Mouse (Mus musculus) adrenal gland, postnatal 36 days (tissue): Measurements from ENCODE around the gene 1700019N19Rik. TPM values are rescaled to one million over a fixed set of nuclear protein-coding genes. Genes with fewer than 3 reads are reported as not detected.
A peak's percentile ranks its signal among the peaks of the same experiment; 100 is the strongest.

ENCODE experiments used
- DNase-seq, 2 experiments: peaks; one replicate each; pipeline ENCODE4 v3.0.0; 2021; ENCODE audit warnings: mixed read lengths in 1 of 2
- total RNA-seq, 2 experiments: library from RNA; stranded (reverse); gene quantifications; 2 replicates each; pipeline ENCODE4 v1.2.3; 2021

Gene 1700019N19Rik
- total RNA-seq, 2 experiments from 2014 or later, result not detected

DNA sequence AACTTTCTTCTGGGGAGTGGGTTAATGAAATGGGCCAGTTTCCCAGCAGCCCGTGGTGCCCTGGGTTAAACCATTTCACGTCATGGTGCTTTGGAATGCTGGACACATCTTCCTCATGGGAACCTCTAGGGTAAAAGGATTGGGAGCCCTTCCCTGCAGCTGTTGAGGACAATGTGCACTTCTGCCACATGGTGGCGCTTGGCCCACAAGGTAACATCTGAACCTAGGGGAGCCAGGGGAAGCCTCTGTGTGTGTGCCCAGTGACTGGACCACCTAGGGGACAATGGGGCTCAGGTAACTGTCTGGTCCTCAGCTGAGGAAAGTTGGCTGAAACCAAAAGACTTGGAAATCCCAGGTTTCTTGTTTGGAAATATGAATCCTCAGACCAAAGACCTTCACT is 12.1 kb upstream of the 1700019N19Rik start:
- DNase-seq, result peak; percentile 74 to 80

DNA sequence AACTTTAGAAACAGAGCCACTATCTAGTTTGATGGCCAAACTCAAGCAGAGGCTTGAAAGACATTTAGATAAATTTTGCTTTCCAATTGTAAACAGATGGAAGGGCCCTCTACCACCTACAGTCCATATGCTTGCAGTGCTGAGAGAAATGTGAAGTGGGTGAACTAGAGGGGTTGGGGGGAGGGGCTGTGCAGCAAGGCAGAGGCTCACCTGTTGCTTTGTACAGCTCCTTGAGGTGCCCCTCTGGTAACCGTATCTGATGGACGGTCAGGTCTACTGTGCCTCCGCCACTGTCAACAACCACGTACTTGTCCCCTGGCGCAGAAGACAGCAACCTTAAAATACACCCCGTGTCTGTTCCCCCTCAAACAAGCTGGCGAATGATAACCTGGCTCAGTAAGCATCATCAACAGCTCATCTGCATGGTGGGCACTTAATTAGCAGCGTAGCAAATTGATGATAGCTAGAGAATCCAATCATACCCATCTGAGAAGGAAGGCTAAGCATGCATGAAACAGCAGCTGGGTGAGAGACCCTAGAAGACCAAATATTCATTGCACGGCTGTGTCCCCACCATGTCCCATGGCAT is 11.0 kb upstream of the 1700019N19Rik start:
- no peak for DNase-seq

DNA sequence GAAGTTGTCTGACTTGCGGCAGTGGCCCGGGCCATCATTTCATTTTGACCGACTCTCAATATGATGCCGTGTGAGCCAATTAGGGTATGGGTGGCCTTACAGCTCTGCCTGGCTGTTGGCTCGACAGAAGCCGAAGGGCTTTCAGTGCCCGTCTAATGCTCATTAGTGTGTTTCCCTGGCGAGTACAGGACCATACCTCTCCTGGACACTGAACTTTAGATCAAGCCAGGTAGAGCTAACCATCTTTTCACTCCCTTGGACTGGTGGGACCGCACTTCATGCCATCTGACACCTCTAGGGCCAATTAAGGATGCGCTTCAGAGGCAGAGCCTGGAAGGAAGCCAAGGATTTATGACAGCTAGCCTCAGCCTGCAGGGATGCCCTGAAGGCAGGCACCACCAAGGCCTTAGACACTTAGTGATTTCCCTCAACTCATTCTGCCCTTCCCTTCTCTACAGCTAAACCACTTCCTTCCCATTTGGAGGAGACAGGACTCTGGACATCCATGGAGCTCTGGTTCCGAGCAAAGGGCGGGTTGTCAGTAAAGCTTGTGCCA is 931 bp upstream of the 1700019N19Rik start:
- no peak for DNase-seq

DNA sequence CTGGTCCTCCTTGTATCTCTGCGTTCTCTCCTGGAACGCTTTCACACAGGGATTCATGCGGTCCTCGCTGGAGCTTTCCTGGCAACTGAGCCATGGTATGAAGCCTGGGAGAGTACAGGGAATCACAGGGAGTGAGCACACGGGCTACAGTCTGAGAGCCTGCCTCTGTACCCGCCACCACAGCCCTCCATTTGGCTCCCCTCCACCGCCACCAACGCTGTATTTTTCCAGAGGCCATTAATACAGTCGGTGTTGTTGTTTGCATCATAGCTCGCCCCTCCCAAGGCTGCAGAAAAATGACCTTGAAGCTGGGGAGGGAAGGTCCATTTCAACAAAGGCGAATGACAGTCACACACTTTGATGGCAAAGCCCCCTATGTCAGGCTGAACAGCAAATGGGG is 5.1 kb downstream of the 1700019N19Rik start:
- peak; percentile 45 to 51 for DNase-seq

DNA sequence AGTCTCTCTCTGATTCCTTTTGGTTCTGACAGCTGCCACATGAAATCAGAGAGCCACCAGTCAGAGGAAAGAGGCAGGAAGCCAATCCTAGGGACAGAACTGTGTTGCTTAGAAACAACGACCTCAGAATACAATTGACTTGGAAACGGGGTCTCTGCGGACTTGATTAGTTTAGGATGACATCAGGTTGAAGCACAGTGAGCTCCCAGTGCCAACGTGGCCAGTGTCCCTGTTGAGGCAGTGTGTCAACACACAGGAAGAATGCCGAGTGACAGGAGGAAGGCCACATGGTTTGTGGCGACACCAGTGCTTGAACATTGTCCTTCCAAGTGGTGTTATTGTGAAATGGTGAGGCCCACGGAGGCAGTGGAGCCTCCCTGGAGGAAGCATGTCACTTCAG is 10.3 kb downstream of the 1700019N19Rik start:
- peak; percentile 10 to 56 for DNase-seq

DNA sequence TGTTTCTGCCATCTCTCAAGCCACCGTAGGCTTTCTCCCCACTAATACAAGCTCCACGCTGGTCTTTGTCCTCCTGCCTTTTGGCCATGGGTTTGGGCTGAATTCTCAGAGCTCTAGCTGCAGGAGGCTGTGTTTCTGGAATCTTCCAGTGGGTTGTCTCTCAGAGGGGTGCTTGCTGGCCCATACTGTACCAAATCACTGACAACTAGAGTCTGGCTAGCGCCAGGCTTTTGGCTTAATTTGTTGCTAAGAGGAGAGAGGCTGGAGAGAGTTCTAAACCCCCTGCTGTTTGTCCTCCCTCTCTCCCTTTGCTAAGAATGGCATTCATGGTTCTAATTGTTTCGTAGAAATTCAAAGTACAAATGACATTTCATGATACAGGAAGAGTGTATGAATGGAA is 12.7 kb downstream of the 1700019N19Rik start:
- DNase-seq, result no peak

DNA sequence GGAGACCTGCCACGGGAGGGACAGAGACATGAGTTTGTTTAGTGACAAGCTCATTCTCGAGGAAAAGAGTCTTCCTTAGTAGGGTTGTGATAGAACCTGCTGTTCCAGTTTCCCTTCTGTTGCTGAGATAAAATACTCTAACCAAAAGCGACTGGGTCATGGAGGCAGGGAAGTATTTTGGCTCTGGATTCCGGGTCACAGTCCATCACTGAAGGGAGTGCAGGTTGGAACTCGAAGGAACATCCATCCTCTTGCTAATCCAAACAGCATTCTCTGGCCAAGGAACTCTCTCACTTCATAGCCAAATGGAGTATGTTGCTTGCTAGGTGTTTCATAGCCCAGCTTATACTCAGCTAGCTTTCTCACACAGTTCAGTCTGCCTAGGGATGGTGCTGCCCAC is 17.8 kb downstream of the 1700019N19Rik start:
- no peak for DNase-seq

DNA sequence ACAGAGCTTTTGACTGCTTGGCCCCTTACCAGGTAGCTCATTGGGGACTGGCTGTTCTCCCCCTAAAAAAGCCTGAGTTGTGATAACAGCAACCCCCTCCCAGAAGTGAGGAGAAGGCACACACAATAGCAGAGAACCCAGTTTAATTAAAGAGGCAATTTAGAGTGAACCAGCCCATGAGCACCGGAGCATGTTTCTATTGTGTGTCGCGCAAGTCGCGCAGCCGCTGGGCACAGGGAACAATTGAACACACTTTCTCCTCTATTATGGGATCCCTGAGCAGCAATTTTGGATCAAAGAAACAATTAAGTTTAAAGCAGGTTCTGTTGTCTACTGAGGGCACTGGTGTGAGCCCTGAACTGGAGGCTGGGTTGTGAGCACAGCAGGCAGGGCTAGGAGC is 26.9 kb downstream of the 1700019N19Rik start:
- no peak for DNase-seq

DNA sequence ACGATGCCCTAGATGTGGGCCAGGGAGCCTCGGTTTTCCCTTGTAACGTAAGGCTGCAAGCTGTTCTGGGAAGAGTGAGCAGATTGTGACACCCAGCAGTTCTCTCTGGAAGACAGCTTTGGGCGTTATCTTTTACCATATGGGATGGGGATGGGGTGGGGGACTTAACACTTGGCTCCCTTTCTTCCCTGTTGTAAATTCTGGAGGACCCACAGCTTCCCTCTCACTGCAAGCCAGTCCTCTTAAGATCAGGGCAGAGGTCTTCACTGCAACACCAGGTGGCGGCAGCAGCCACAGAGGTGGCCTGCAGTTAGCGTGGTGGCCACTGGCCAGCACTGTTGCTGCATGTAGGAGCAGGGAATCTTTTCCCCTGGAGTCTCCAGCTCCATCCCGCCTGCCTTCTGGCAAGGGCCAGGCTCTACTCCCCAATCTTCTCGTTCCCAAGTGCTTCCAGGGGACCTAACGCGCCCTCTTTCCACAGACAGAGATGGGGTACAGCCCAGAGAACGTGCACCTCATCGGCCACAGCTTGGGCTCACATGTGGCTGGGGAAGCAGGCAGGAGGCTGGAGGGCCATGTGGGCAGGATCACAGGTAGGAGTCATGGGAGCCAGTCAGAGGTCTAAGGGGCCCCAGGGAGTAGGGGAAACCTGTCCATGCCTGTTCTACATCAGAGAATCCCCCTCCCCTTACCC is 31.3 kb downstream of the 1700019N19Rik start:
- peak; percentile 64 to 68 for DNase-seq

DNA sequence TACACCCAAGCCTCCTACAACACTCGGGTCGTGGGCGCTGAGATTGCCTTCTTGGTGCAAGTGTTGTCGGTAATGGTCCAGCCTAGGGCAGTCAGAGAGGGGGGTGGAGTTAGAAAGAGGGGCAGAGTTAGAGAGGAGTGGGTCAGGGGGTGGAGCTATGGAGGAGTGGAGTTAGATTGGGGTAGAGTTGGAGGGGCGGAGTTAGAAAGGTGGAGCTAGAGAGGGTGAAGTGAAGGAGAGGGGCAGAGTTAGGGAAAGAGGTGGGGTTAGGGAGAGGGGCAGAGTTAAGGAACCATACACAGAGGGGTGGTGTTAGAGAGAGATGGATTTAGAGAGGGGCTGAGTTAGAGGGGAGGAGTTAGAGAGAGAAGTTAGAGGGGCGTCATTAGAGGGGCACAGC is 31.9 kb downstream of the 1700019N19Rik start:
- no peak for DNase-seq

DNA sequence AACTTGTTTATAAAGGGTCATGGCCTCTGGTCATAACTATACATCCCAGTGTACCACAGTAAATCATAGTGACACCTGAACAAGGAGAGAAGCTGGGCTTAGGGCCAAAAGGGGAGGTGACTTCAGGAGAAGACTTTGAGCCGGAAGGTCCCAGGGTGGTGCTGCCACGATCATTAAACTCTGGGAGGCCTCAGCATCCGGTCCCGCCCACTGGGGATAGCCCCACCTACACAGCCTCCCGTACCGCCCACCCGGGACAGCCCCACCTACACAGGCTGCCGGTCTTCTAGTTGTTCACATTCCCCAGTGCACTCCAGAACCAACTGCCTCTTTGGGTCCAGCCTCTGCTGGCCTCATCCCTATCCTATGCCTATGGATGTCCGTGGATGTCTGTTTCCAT is 34.8 kb downstream of the 1700019N19Rik start, which contains the start of gene Pnliprp2:
Pnliprp2 (plus strand) TSS at position 297 of the 400 bp plus-strand sequence.
- peak; percentile 7 to 18 for DNase-seq

DNA sequence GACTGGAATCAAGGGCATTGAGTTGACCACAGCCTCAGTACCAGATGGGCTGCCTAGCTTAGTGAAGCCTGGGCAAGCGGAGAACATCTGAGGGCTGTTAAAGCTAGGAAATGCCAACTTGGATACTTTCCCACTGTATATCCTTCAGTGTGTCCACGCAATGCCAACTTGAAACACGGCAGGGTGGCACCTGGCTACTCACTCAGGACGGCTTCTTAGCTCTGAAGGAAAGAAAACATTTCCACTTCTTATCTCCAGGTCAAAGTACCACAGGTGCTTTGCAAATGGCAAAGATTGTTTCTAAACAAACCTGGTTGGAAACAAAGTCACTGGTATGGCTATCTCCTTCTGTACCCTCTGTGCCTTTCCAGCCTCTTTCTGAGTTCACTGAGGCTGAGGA is 35.4 kb downstream of the 1700019N19Rik start:
- DNase-seq, result no peak

DNA sequence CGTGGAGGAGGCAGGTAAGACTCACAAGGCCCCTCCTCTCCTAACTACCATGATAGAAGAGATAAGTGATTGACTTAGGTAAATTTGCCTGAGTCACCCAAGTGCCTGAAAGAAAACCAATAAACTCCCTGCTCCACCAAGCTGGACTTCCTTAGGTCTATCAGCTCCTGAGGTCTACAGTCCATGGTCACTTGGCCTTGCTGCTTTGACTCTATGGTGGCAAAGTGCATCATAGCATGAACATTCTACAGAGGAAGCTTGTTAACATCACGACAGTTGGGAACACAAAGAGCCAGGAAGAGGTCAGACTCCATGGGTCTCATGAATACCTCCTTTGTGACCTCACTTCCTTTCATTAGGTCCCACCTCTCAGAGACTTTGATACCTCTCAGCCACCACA is 42.8 kb downstream of the 1700019N19Rik start:
- no peak for DNase-seq

DNA sequence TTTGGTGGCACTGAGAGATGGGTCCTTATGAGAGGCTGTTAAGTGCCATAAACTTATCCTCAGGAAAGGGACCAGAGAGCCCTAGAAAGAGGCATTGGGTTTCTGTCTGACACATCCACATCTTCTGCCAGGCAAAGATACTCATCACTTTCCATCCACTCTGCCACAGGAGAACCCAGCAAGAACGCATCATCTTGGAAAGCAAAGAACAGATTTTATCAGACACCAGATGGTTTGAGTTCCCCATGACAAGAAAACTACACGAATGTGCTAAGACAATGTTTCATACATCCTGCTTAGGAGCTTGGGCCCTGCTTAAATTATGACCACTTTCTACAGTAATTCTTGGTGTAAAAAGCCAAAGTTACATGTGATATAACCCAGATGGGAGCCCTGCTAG is 43.4 kb downstream of the 1700019N19Rik start:
- DNase-seq, result no peak

DNA sequence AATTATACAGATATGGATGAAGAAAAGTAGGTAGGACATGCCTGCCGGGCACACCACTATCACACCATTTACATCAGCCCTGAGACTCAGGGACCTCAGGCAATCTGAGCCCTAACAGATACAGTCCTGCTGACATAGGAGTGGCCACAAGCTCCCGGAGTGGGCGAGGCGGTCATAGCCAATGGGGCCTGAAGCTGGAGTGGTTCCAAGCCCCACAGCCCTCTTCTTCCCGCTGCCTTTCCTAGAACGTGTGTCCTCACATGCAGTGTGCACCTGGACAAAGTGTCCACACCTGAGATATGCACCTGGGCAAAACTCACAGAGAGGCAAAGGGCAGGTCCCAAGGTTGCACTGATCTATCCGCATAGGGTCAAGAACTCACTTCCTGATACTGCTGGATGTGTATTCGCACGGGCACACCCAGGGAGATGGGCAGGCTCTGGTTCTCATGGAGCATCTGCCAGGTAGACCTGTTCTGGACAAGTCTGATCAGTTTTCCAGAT is 46.7 kb downstream of the 1700019N19Rik start:
- DNase-seq, result no peak

DNA sequence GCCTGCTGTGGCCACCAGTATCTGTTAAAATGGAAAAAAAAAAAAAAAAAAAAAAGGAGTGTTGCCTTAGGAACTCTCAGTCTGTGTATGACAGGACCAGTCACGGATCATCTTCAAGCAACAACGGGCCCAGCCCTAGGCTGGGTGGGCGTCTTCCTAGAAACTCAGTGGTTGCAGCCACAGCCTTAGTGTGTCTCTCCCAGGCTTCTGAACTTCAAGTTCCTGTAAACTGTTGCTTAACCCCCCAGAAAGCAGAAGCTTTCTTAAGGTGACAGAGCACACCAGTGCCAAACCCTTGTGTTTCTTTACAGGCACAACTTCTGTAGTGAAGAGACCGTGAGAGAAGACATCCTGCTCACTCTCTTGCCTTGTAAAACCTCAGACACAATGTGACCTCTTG is 50.5 kb downstream of the 1700019N19Rik start:
- DNase-seq, result no peak

DNA sequence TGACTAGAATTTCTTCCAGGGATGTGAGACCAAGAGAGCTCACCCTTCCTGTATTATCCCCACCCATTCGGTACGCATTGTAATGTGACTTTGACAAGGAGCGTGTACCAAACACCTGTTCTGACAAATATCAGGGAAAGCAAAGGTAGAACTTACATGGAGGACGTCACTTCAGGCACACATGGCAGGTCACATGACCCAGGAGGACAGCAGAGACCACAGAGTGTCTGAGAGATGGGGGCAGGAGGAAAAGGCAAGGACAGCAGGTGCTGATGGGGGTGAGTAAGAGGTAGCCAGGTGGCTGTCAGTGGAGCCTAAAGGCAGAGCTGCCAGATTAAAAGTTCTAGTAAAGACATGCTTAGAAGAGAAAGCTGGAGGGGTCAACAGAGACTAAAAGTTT is 51.5 kb downstream of the 1700019N19Rik start:
- DNase-seq, result no peak

DNA sequence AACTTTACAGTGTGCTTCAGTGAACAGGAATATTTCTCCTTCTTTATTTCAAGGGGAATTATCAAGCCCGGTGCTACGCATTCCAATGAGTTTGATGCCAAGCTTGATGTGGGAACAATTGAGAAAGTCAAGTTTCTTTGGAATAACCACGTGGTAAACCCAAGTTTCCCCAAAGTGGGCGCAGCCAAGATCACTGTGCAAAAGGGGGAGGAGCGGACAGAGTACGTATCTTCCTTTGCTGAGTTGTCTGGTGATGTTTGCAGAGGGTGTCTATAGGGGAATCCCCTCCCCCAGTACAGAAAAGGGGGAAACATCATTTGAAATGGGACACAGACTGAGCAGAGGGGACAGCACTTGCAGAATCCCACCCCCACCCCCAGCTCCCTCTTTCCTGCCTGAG is 53.2 kb downstream of the 1700019N19Rik start:
- no peak for DNase-seq

DNA sequence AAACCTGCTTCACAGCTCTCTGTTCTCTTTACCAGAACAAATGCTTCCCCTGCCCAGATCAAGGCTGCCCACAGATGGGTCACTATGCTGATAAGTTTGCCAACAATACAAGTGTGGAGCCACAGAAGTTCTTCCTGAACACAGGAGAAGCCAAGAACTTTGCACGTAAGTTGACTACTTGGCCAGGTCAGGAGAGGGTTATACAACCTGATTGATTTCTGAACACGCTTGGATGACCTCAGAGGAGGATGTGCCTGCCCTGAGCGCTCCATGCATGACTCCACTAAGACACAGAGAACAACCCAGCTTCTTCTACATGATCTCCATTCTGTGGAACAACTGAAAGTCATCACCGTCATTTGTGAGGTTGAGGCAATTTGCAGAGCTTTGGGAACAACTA is 56.1 kb downstream of the 1700019N19Rik start:
- DNase-seq, result no peak
